Comparison of ENCODE assay signal across 8 mouse cellular contexts in the genomic region with DNA sequence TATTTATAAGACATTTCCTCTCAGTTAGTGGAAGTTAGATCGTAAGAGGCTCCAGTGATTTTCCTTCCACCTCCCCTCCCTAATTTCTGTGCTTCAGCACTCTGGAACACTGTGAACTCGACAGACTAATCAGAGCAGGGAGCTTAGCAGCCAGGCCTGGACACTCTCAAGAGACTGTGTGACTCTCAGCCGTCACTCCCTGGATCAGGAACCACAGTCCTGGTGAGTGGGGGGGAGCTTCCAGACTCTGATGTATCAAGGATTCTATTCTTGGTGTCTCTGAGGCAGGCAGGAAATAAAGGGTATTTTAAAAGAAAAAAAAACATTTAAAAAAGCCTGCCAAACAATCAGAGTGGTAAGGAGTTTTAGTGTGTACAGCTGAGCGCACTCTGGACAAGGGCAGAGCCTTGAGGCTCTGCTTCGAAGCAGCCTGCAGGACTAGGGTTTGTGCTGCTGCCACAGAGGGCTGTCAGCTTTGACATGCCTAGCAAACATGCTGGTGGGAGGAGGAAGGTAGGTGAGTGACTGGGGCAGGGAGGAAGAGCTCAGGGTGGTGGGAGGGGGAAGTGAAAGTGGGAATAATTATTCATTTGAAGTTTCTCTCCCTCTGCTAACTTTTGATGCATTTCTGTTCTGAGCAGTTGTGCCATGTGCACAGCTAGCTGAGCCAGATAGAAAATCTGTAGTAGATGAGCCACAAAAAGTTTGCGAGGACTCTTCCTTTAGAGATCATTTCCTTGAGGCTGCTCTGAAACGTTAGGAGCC.
DNase-seq lines count a peak whose midpoint lies in the region; ATAC-seq and TF ChIP-seq lines count a peak whose summit lies in the region.

No protein-coding gene starts in this region.

- H3K9ac ChIP-seq in forebrain, embryonic 12.5 days = 0 out of 2 replicates have a peak overlapping the region, but pooled peaks have one; percentile 36
- peak overlapping the region; percentile 60 for H3K9ac ChIP-seq in heart, postnatal 0 days (replicated peaks; ENCODE audit: low read depth, low read length)

- peak; percentile 56 for DNase-seq in urinary bladder, postnatal 14 days (ENCODE audit: low spot score)
- no peak for DNase-seq in urinary bladder, adult 2 months (ENCODE audit: low spot score)
- peak; percentile 94 for DNase-seq in heart, postnatal 0 days (ENCODE audit: low spot score)
- DNase-seq in layer of hippocampus, adult 11-12 months (ENCODE audit: low spot score) = peak; percentile 50
- peak; percentile 44 for DNase-seq in lung, adult 2 months
- DNase-seq in retina, postnatal 1 day = peak; percentile 52
- DNase-seq in cerebellum, postnatal 36 days = no peak

- ATAC-seq in forebrain, embryonic 12.5 days (ENCODE audit: low FRiP score) = peak; percentile 74; the same call in 1 of the 2 replicates
- peak; percentile 88 for ATAC-seq in heart, postnatal 0 days (ENCODE audit: insufficient read depth, low read depth)

- H3K4me1 ChIP-seq in forebrain, embryonic 12.5 days = peaks cover 15% of the 10 kb centered on the region
- peaks cover 18% of the 10 kb centered on the region; the same call in 1 of the 2 replicates for H3K4me1 ChIP-seq in heart, postnatal 0 days (ENCODE audit: control insufficient read depth, insufficient read depth)
- H3K4me1 ChIP-seq in lung, adult 2 months (ENCODE audit: control insufficient read depth, insufficient read depth, low read length) = peaks cover 16% of the 10 kb centered on the region

- TF ChIP-seq EP300 in heart, postnatal 0 days (IDR thresholded peaks at IDR 0.05; ENCODE audit: low read depth) = no peak

- H3K4me2 ChIP-seq in forebrain, embryonic 12.5 days = no peak overlapping the region
- peak overlapping the region; percentile 71 for H3K4me2 ChIP-seq in heart, postnatal 0 days (ENCODE audit: low read depth, low read length)

- H3K36me3 ChIP-seq in forebrain, embryonic 12.5 days (replicated peaks) = no peaks in the 10 kb centered on the region
- no peaks in the 10 kb centered on the region for H3K36me3 ChIP-seq in heart, postnatal 0 days (replicated peaks; ENCODE audit: control insufficient read depth, insufficient read depth, low read length)

- peak; percentile 43; the same call in 1 of the 2 replicates for TF ChIP-seq POLR2A in lung, adult 2 months (IDR thresholded peaks at IDR 0.05; ENCODE audit: borderline replicate concordance, extremely low read depth, low read depth, low read length)

- WGBS in forebrain, embryonic 12.5 days = 36% methylated on average over 7 of the region's 7 CpGs
- WGBS in heart, postnatal 0 days = 5% methylated on average over 7 of the region's 7 CpGs
- WGBS in lung, adult 2 months = 8% methylated on average over 7 of the region's 7 CpGs

- 0 out of 2 replicates have a peak overlapping the region, but pooled peaks have one; percentile 31 for H3K27ac ChIP-seq in forebrain, embryonic 12.5 days
- peak overlapping the region; percentile 98 for H3K27ac ChIP-seq in heart, postnatal 0 days (ENCODE audit: low read depth)

- H3K4me3 ChIP-seq in forebrain, embryonic 12.5 days (replicated peaks) = no peak overlapping the region
- H3K4me3 ChIP-seq in heart, postnatal 0 days (ENCODE audit: low read depth, low read length) = peak overlapping the region; percentile 46
- H3K4me3 ChIP-seq in lung, adult 2 months (replicated peaks; ENCODE audit: extremely low read depth, low read depth, low read length) = peak overlapping the region; percentile 71

- TF ChIP-seq CTCF in heart, postnatal 0 days (IDR thresholded peaks at IDR 0.05; ENCODE audit: low read depth) = no peak
- no peak for TF ChIP-seq CTCF in lung, adult 2 months (IDR thresholded peaks at IDR 0.05; ENCODE audit: insufficient read depth, low read length)

- no peaks in the 10 kb centered on the region for H3K9me3 ChIP-seq in forebrain, embryonic 12.5 days
- H3K9me3 ChIP-seq in heart, postnatal 0 days (replicated peaks; ENCODE audit: control insufficient read depth, low read length) = no peaks in the 10 kb centered on the region

- no peaks in the 10 kb centered on the region for H3K27me3 ChIP-seq in forebrain, embryonic 12.5 days
- H3K27me3 ChIP-seq in heart, postnatal 0 days (ENCODE audit: control insufficient read depth, insufficient read depth, low read length) = no peaks in the 10 kb centered on the region

Comparison
In these comparisons a context has a peak if more than half of its experiments do, and no peak if none do; other contexts are left out.
1. DNase-seq: peak in urinary bladder, postnatal 14 days (single experiment), heart, postnatal 0 days (single experiment), layer of hippocampus, adult 11-12 months (single experiment), lung, adult 2 months (single experiment) and retina, postnatal 1 day (single experiment); none in urinary bladder, adult 2 months (single experiment) and cerebellum, postnatal 36 days (0 of 2).